Mouse (Mus musculus) embryo, embryonic 11 days (tissue): Measurements from ENCODE around the gene Sod2.
"Not testable (repeated sequence)": the region's sequence is repeated elsewhere in the genome, so short reads cannot be mapped to it uniquely, and the experiment has no call there.

Experiments
- DNase-seq: peaks from one replicate; pipeline ENCODE4 v3.0.0-alpha.2; 2015

The Sod2 gene

GRCm38 (mm10) chr17:13036627-13037192, 30.1 kb downstream of the Sod2 start:
- DNase-seq: not testable (repeated sequence)

- DNase-seq: peak; percentile 56
Observed at GRCm38 (mm10) chr17:13043846-13044673, 37.4 kb downstream of the Sod2 start.

GRCm38 (mm10) chr17:13052124-13052813, 45.6 kb downstream of the Sod2 start, which contains the start of gene Gpr31b:
Gene Gpr31b (minus strand): TSS chr17:13052296.
- not testable (repeated sequence) for DNase-seq

GRCm38 (mm10) chr17:13060804-13061203, 54.2 kb downstream of the Sod2 start, which contains the start of gene Tcp10b:
Gene Tcp10b (plus strand): TSS chr17:13061104.
- not testable (repeated sequence) for DNase-seq

- DNase-seq: not testable (repeated sequence)
Observed at GRCm38 (mm10) chr17:13062882-13063281, 56.2 kb downstream of the Sod2 start.

- DNase-seq: not testable (repeated sequence)
Observed at GRCm38 (mm10) chr17:13067864-13068385, 61.3 kb downstream of the Sod2 start.

GRCm38 (mm10) chr17:13069227-13069626, 62.6 kb downstream of the Sod2 start:
- DNase-seq: not testable (repeated sequence)
